Mouse (Mus musculus) megakaryocyte, embryonic 14.5 days (primary cell): ENCODE data around the gene Ache.

Experiments used
- FLI1 ChIP-seq: IDR thresholded peaks from 2 replicates; pipeline ENCODE4 v1.6.1; 2012; ENCODE audit warnings: low read length, inconsistent platforms, mixed read lengths
- GATA1 ChIP-seq: IDR thresholded peaks from 3 replicates; pipeline ENCODE4 v1.6.1; 2012; ENCODE audit warnings: mixed read lengths, low read length, inconsistent platforms, borderline replicate concordance

DNA sequence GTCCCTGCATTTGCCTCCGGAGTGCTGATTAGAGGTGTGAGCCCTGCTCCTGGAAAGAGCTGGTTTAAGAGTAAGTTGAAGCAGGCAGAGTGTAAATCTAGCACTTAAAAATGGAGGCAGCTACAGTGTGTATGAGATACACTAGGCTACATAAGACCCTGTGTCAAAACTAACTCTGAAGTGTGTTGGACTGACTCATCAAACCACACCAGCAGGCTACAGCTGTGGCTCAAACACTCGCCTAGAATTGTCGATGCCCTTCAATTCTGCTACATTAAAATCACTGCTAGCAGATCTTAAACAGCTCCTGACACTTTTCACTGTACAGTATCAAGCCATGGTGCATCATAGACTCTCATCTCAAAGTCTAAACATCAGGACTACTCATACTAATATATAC is 16.8 kb downstream of the Ache start:
- TF ChIP-seq GATA1 (no peak), FLI1 (no peak)
